Mouse (Mus musculus): ENCODE results near the gene Zpr1. TPM values are rescaled to one million over a fixed set of nuclear protein-coding genes. Genes with fewer than 3 reads are reported as not detected.
"Not testable (repeated sequence)": the region's sequence is repeated elsewhere in the genome, so short reads cannot be mapped to it uniquely, and the experiment has no call there.

The Zpr1 gene
- polyA plus RNA-seq, 1 experiment = 48.8 TPM

- no peak overlapping the region for H3K27ac ChIP-seq (ENCODE audit: insufficient read depth, low read length)
- H3K4me3 ChIP-seq (ENCODE audit: insufficient read depth, low read length) = no peak overlapping the region
- TF ChIP-seq POLR2A (IDR thresholded peaks at IDR 0.05; ENCODE audit: low read depth, low read length) = no peak
- TF ChIP-seq CTCF (IDR thresholded peaks at IDR 0.05; ENCODE audit: borderline replicate concordance, insufficient read depth, low read length) = peak; percentile 85; the same call in 1 of the 2 replicates
- no peaks in the 10 kb centered on the region for H3K4me1 ChIP-seq (ENCODE audit: control insufficient read depth, insufficient read depth, low read length)
Measured at GRCm38 (mm10) chr9:46302142-46302541, 29.3 kb downstream of the Zpr1 start.

- Histone ChIP-seq H3K4me3 (ENCODE audit: insufficient read depth, low read length) (no peak overlapping the region), H3K4me1 (ENCODE audit: control insufficient read depth, insufficient read depth, low read length) (no peaks in the 10 kb centered on the region), H3K27ac (ENCODE audit: insufficient read depth, low read length) (no peak overlapping the region)
- TF ChIP-seq POLR2A (IDR thresholded peaks at IDR 0.05; ENCODE audit: low read depth, low read length) (no peak), CTCF (IDR thresholded peaks at IDR 0.05; ENCODE audit: borderline replicate concordance, insufficient read depth, low read length) (no peak)
Measured at GRCm38 (mm10) chr9:46309121-46309520, 36.3 kb downstream of the Zpr1 start.

GRCm38 (mm10) chr9:46314507-46314906 is 41.6 kb downstream of the Zpr1 start:
- no peak overlapping the region for H3K27ac ChIP-seq (ENCODE audit: insufficient read depth, low read length)
- TF ChIP-seq POLR2A (IDR thresholded peaks at IDR 0.05; ENCODE audit: low read depth, low read length) = no peak
- peak; percentile 100 for TF ChIP-seq CTCF (IDR thresholded peaks at IDR 0.05; ENCODE audit: borderline replicate concordance, insufficient read depth, low read length)
- no peak overlapping the region for H3K4me3 ChIP-seq (ENCODE audit: insufficient read depth, low read length)
- H3K4me1 ChIP-seq (ENCODE audit: control insufficient read depth, insufficient read depth, low read length) = no peaks in the 10 kb centered on the region

- no peak overlapping the region for H3K27ac ChIP-seq (ENCODE audit: insufficient read depth, low read length)
- no peaks in the 10 kb centered on the region for H3K4me1 ChIP-seq (ENCODE audit: control insufficient read depth, insufficient read depth, low read length)
- H3K4me3 ChIP-seq (ENCODE audit: insufficient read depth, low read length) = no peak overlapping the region
- TF ChIP-seq POLR2A (IDR thresholded peaks at IDR 0.05; ENCODE audit: low read depth, low read length) (no peak), CTCF (IDR thresholded peaks at IDR 0.05; ENCODE audit: borderline replicate concordance, insufficient read depth, low read length) (no peak)
Measured at GRCm38 (mm10) chr9:46314921-46315320, 42.1 kb downstream of the Zpr1 start.

GRCm38 (mm10) chr9:46315807-46316365 is 43.0 kb downstream of the Zpr1 start:
- Histone ChIP-seq H3K4me1 (ENCODE audit: control insufficient read depth, insufficient read depth, low read length) (no peaks in the 10 kb centered on the region), H3K4me3 (ENCODE audit: insufficient read depth, low read length) (no peak overlapping the region), H3K27ac (ENCODE audit: insufficient read depth, low read length) (no peak overlapping the region)
- TF ChIP-seq CTCF (IDR thresholded peaks at IDR 0.05; ENCODE audit: borderline replicate concordance, insufficient read depth, low read length) = no peak
- TF ChIP-seq POLR2A (IDR thresholded peaks at IDR 0.05; ENCODE audit: low read depth, low read length) = no peak

GRCm38 (mm10) chr9:46316388-46316787 is 43.5 kb downstream of the Zpr1 start:
- TF ChIP-seq CTCF (IDR thresholded peaks at IDR 0.05; ENCODE audit: borderline replicate concordance, insufficient read depth, low read length) (no peak), POLR2A (IDR thresholded peaks at IDR 0.05; ENCODE audit: low read depth, low read length) (no peak)
- no peak overlapping the region for H3K27ac ChIP-seq (ENCODE audit: insufficient read depth, low read length)
- no peak overlapping the region for H3K4me3 ChIP-seq (ENCODE audit: insufficient read depth, low read length)
- no peaks in the 10 kb centered on the region for H3K4me1 ChIP-seq (ENCODE audit: control insufficient read depth, insufficient read depth, low read length)

- Histone ChIP-seq H3K4me1 (ENCODE audit: control insufficient read depth, insufficient read depth, low read length) (no peaks in the 10 kb centered on the region), H3K27ac (ENCODE audit: insufficient read depth, low read length) (no peak overlapping the region), H3K4me3 (ENCODE audit: insufficient read depth, low read length) (no peak overlapping the region)
- TF ChIP-seq POLR2A (IDR thresholded peaks at IDR 0.05; ENCODE audit: low read depth, low read length) (no peak), CTCF (IDR thresholded peaks at IDR 0.05; ENCODE audit: borderline replicate concordance, insufficient read depth, low read length) (no peak)
Measured at GRCm38 (mm10) chr9:46316909-46317308, 44.0 kb downstream of the Zpr1 start.

- no peak for TF ChIP-seq POLR2A (IDR thresholded peaks at IDR 0.05; ENCODE audit: low read depth, low read length)
- TF ChIP-seq CTCF (IDR thresholded peaks at IDR 0.05; ENCODE audit: borderline replicate concordance, insufficient read depth, low read length) = no peak
- Histone ChIP-seq H3K27ac (ENCODE audit: insufficient read depth, low read length) (no peak overlapping the region), H3K4me3 (ENCODE audit: insufficient read depth, low read length) (no peak overlapping the region), H3K4me1 (ENCODE audit: control insufficient read depth, insufficient read depth, low read length) (no peaks in the 10 kb centered on the region)
Measured at GRCm38 (mm10) chr9:46317957-46318356, 45.1 kb downstream of the Zpr1 start.

GRCm38 (mm10) chr9:46319886-46320285 is 47.0 kb downstream of the Zpr1 start, which contains the start of gene 4931429L15Rik:
Gene 4931429L15Rik, minus strand, starts transcription at chr9:46319986.
- H3K4me1 ChIP-seq (ENCODE audit: control insufficient read depth, insufficient read depth, low read length); H3K4me3 ChIP-seq (ENCODE audit: insufficient read depth, low read length); H3K27ac ChIP-seq (ENCODE audit: insufficient read depth, low read length): not testable (repeated sequence)

GRCm38 (mm10) chr9:46320461-46320860 is 47.6 kb downstream of the Zpr1 start:
- TF ChIP-seq CTCF (IDR thresholded peaks at IDR 0.05; ENCODE audit: borderline replicate concordance, insufficient read depth, low read length) = no peak
- no peak for TF ChIP-seq POLR2A (IDR thresholded peaks at IDR 0.05; ENCODE audit: low read depth, low read length)
- Histone ChIP-seq H3K27ac (ENCODE audit: insufficient read depth, low read length) (no peak overlapping the region), H3K4me3 (ENCODE audit: insufficient read depth, low read length) (no peak overlapping the region), H3K4me1 (ENCODE audit: control insufficient read depth, insufficient read depth, low read length) (no peaks in the 10 kb centered on the region)
